Mouse (Mus musculus) testis, postnatal 14 days (tissue): ENCODE measurements around the gene Olfr1175-ps.

Experiments
- DNase-seq: peaks from one replicate; pipeline ENCODE4 v3.0.0; 2021; ENCODE audit warnings: low spot score

Olfr1175-ps gene

GRCm38 (mm10) chr2:88327115-88327514, at the start of gene Olfr1175-ps:
Olfr1175-ps (minus strand) TSS chr2:88327215.
- no peak for DNase-seq

DNA sequence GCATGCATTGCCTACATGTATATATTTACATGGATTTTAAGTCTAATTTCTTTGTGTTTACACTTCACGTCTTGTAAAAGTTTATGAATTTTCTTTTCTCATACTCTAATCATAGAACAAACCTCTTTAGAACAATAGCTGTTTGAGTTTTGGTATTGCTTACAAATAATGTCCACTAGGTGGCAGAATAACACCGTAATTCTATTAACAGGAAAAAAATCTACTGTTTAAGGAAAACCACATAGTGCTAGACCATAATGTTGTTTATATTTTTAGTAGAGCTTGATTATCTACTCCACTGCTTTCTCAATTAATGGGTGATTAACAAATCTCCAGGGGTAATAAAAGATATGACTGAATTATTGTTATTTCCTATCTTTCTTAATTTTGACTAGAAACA, 29.3 kb upstream of the Olfr1175-ps start:
- no peak for DNase-seq

DNA sequence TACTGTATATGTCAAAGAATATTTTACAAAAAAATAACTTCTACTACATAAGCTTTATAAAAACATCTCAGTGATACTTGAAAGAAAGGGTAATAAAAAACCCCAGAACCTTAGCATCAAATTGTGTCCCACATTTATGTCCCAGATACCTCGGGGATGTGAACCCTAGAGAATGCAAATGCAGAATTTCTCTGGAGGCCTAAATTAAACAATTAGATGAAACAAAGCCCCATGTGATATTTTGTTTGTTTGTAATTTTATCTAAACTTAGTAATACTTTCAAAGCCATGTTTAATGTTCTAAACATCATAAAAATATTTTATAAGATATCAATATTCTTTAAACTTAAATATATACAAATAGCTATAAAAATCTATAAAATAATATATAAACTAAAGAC, 19.4 kb upstream of the Olfr1175-ps start, which contains the start of gene Olfr1177-ps:
Olfr1177-ps (minus strand) TSS at position 101 of the 400 bp plus-strand sequence.
- DNase-seq = no peak

GRCm38 (mm10) chr2:88336421-88336820, 9.4 kb upstream of the Olfr1175-ps start, which contains the start of gene Olfr1176:
Olfr1176 (plus strand) TSS chr2:88336721.
- DNase-seq = no peak

GRCm38 (mm10) chr2:88315035-88315434, 12.0 kb downstream of the Olfr1175-ps start, which contains the start of gene Olfr1174-ps:
Olfr1174-ps (minus strand) TSS chr2:88315135.
- no peak for DNase-seq

- DNase-seq = no peak
These were observed 47.2 kb downstream of the Olfr1175-ps start, which contains the start of gene Olfr1173 for GRCm38 (mm10) chr2:88279775-88280174. Olfr1173 (minus strand) TSS chr2:88279875.
